Mouse (Mus musculus): ENCODE data around the gene Sytl2. TPM values are rescaled to one million over a fixed set of nuclear protein-coding genes. Genes with fewer than 3 reads are reported as not detected.

Sytl2 gene
- polyA plus RNA-seq, 1 experiment from 2014 or later, result 3.8 TPM

Other genes starting within 250 kb of the Sytl2 start
- gene Picalm, start 172.0 kb upstream of the Sytl2 start, polyA plus RNA-seq (2016; fragmentation: Nextera tagmentation; extraction: Ambion mirVana), result 23.5 and 28.1 TPM in 2 replicates
- gene Ccdc83, start 36.5 kb upstream of the Sytl2 start, polyA plus RNA-seq (2016; fragmentation: Nextera tagmentation; extraction: Ambion mirVana), result not detected in 2 replicates
- 2.8 and 3.3 TPM in 2 replicates for gene Ccdc89, start 124.3 kb downstream of the Sytl2 start, polyA plus RNA-seq (2016; fragmentation: Nextera tagmentation; extraction: Ambion mirVana)
- 26.6 and 29.1 TPM in 2 replicates for gene Crebzf, start 140.5 kb downstream of the Sytl2 start, polyA plus RNA-seq (2016; fragmentation: Nextera tagmentation; extraction: Ambion mirVana)
- 143 and 146 TPM in 2 replicates for gene Tmem126a, start 155.0 kb downstream of the Sytl2 start, polyA plus RNA-seq (2016; fragmentation: Nextera tagmentation; extraction: Ambion mirVana)
- gene Tmem126b, start 173.7 kb downstream of the Sytl2 start, polyA plus RNA-seq (2016; fragmentation: Nextera tagmentation; extraction: Ambion mirVana), result 41.2 and 43.6 TPM in 2 replicates
- gene Dlg2, start 174.4 kb downstream of the Sytl2 start, polyA plus RNA-seq (2016; fragmentation: Nextera tagmentation; extraction: Ambion mirVana), result 1.1 and 1.7 TPM in 2 replicates